9 mouse cellular contexts compared by ENCODE assay signal in the genomic region with DNA sequence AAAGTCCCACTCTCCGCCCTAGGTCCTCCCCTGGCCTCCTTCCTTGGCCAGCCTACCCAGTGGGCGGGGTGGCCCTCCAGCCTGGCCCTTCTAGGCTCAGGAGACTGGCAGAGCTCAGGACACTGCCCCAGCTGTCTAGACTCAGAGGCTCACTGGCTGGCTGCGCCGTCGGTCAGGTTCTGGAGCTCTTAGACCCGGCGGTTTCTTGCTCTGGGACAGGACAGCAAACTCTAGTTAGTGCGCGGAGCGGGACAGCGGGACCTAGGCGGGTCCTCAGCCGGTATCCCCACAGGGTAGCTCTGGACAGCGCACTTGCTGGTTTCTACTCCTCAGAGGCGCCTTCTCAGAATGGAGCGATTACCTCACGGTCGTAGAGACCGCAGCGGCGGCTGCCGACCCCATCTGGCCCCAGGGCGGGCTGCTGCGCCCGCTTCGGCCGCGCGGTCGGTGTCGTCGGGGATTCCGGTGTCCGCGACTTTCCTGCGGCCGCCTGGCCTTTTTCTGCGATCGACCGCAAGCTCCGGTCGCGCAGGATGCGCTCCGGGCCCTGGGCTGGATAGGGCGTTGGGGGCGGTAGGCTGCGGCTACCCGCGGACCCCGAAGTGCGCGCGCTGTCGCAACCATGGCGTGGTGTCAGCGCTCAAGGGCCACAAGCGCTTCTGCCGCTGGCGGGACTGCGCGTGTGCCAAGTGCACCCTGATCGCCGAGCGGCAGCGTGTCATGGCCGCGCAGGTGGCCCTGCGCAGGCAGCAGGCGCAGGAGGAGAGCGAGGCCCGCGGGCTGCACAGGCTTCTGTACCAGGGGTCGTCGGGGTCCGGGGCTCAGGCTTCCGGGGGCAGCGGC. TPM values are rescaled to one million over a fixed set of nuclear protein-coding genes. Genes with fewer than 3 reads are reported as not detected.
DNase-seq lines count a peak whose midpoint lies in the region; ATAC-seq and TF ChIP-seq lines count a peak whose summit lies in the region.
"Had no signal": no experiment of that assay in that cellular context is flagged by ENCODE, and none has a peak within 500 bp of the region (broad histone marks: within the 10 kb centered on the region; RNA-seq: fewer than 3 reads in every experiment).

No protein-coding gene starts in this region.

- peak; percentile 27 for DNase-seq in gastrocnemius, adult 2 months
- DNase-seq in gastrocnemius, postnatal 36 days = no peak
- DNase-seq in ES-E14 (ENCODE audit: low read depth, low spot score) = peak; percentile 21
- peak; percentile 26 for DNase-seq in hindbrain, embryonic 14.5 days (ENCODE audit: low spot score)
- no peak for DNase-seq in layer of hippocampus, adult 8-10 months (ENCODE audit: low spot score in 2 of 2)

- peak overlapping the region; percentile 56 for H3K9ac ChIP-seq in ES-E14 (ENCODE audit: insufficient read depth, low read depth, low read length, poor library complexity, severe bottlenecking)
- H3K9ac ChIP-seq in hindbrain, embryonic 14.5 days = peak overlapping the region; percentile 53
- H3K9ac ChIP-seq in limb, embryonic 15.5 days = 0 out of 2 replicates have a peak overlapping the region, but pooled peaks have one; percentile 20
- H3K9ac ChIP-seq in neural tube, embryonic 14.5 days (replicated peaks; ENCODE audit: low read depth, low read length) = peak overlapping the region; percentile 57

- under 1% methylated on average over 77 of the region's 78 CpGs for WGBS in hindbrain, embryonic 14.5 days
- under 1% methylated on average over 78 of the region's 78 CpGs for WGBS in limb, embryonic 15.5 days
- 2% methylated on average over 76 of the region's 78 CpGs for WGBS in neural tube, embryonic 14.5 days

- H3K4me2 ChIP-seq in hindbrain, embryonic 14.5 days (replicated peaks) = peak overlapping the region; percentile 89
- peak overlapping the region; percentile 90 for H3K4me2 ChIP-seq in limb, embryonic 15.5 days
- peak overlapping the region; percentile 78 for H3K4me2 ChIP-seq in neural tube, embryonic 14.5 days (ENCODE audit: low read depth, low read length)

- no peaks in the 10 kb centered on the region for H3K4me1 ChIP-seq in ES-E14 (ENCODE audit: control insufficient read depth in 2 of 2, insufficient read depth in 2 of 2, low read length in 2 of 2, poor library complexity in 1 of 2)
- H3K4me1 ChIP-seq in embryonic fibroblast, embryonic 13.5 days (ENCODE audit: control insufficient read depth, insufficient read depth, low read length) = no peaks in the 10 kb centered on the region
- H3K4me1 ChIP-seq in hindbrain, embryonic 14.5 days (replicated peaks; ENCODE audit: control insufficient read depth, insufficient read depth, low read length) = 0 out of 2 replicates have a peak, but pooled peaks cover 3% of the 10 kb centered on the region
- peaks cover 10% of the 10 kb centered on the region for H3K4me1 ChIP-seq in limb, embryonic 15.5 days
- no peaks in the 10 kb centered on the region for H3K4me1 ChIP-seq in neural tube, embryonic 14.5 days (ENCODE audit: control insufficient read depth, insufficient read depth, low read length)

- TF ChIP-seq POLR2A in embryonic fibroblast, embryonic 13.5 days (IDR thresholded peaks at IDR 0.05; ENCODE audit: low read depth, low read length) = no peak

- no peaks in the 10 kb centered on the region for H3K9me3 ChIP-seq in ES-E14 (ENCODE audit: control insufficient read depth, insufficient read depth, low read depth, low read length)
- no peaks in the 10 kb centered on the region for H3K9me3 ChIP-seq in hindbrain, embryonic 14.5 days (ENCODE audit: control insufficient read depth, low read length)
- H3K9me3 ChIP-seq in limb, embryonic 15.5 days = no peaks in the 10 kb centered on the region
- H3K9me3 ChIP-seq in neural tube, embryonic 14.5 days (ENCODE audit: control insufficient read depth, low read length) = no peaks in the 10 kb centered on the region

- no peak for TF ChIP-seq CTCF in gastrocnemius, adult 2 months (IDR thresholded peaks at IDR 0.05)
- TF ChIP-seq CTCF in embryonic fibroblast, embryonic 13.5 days (IDR thresholded peaks at IDR 0.05; ENCODE audit: borderline replicate concordance, insufficient read depth, low read length) = no peak

- H3K27me3 ChIP-seq in hindbrain, embryonic 14.5 days (ENCODE audit: control insufficient read depth, insufficient read depth, low read length) = peaks cover 42% of the 10 kb centered on the region
- peaks cover 46% of the 10 kb centered on the region for H3K27me3 ChIP-seq in limb, embryonic 15.5 days
- H3K27me3 ChIP-seq in neural tube, embryonic 14.5 days (ENCODE audit: control insufficient read depth, insufficient read depth, low read length) = peaks cover 22% of the 10 kb centered on the region

- H3K4me3 ChIP-seq in gastrocnemius, adult 2 months = peak overlapping the region; percentile 43
- H3K4me3 ChIP-seq in ES-E14 (ENCODE audit: insufficient read depth in 1 of 2, low read depth in 1 of 2, low read length in 2 of 2, poor library complexity in 1 of 2, severe bottlenecking in 1 of 2) = peak overlapping the region; percentile 67 to 73
- peak overlapping the region; percentile 34 for H3K4me3 ChIP-seq in embryonic fibroblast, embryonic 13.5 days (ENCODE audit: insufficient read depth, low read length)
- peak overlapping the region; percentile 66 for H3K4me3 ChIP-seq in hindbrain, embryonic 14.5 days (replicated peaks; ENCODE audit: low read length)
- H3K4me3 ChIP-seq in limb, embryonic 15.5 days = peak overlapping the region; percentile 48
- peak overlapping the region; percentile 54 for H3K4me3 ChIP-seq in neural tube, embryonic 14.5 days (ENCODE audit: low read depth, low read length)

- no peaks in the 10 kb centered on the region for H3K36me3 ChIP-seq in ES-E14 (ENCODE audit: control insufficient read depth, insufficient read depth, low read length, poor library complexity, severe bottlenecking)
- H3K36me3 ChIP-seq in hindbrain, embryonic 14.5 days (replicated peaks; ENCODE audit: control insufficient read depth, insufficient read depth) = no peaks in the 10 kb centered on the region
- no peaks in the 10 kb centered on the region for H3K36me3 ChIP-seq in limb, embryonic 15.5 days
- no peaks in the 10 kb centered on the region for H3K36me3 ChIP-seq in neural tube, embryonic 14.5 days (ENCODE audit: control insufficient read depth, insufficient read depth, low read length)
- H3K36me3 ChIP-seq: G1E had no signal

- peak; percentile 74 for ATAC-seq in hindbrain, embryonic 14.5 days (ENCODE audit: low FRiP score)
- peak; percentile 71 for ATAC-seq in limb, embryonic 15.5 days (ENCODE audit: insufficient number of reproducible peaks, low FRiP score, low TSS enrichment, low read depth)
- ATAC-seq in neural tube, embryonic 14.5 days (ENCODE audit: low read depth) = peak; percentile 78

- intact Hi-C loops in gastrocnemius, adult 2 months (cut with DNase I) = no loop called here
- intact Hi-C loops in gastrocnemius, postnatal 36 days (cut with DNase I) = no loop called here

- in situ Hi-C loops in ES-E14 (cut with MboI; ENCODE audit: low sequenced_read_pairs in 2 of 2, unreplicated experiment in 2 of 2) = no loop called here

- no peak overlapping the region for H3K27ac ChIP-seq in gastrocnemius, adult 2 months
- H3K27ac ChIP-seq in ES-E14 (ENCODE audit: insufficient read depth, low read depth, low read length, poor library complexity, severe bottlenecking) = no peak overlapping the region
- H3K27ac ChIP-seq in embryonic fibroblast, embryonic 13.5 days (ENCODE audit: insufficient read depth, low read length) = no peak overlapping the region
- no peak overlapping the region for H3K27ac ChIP-seq in hindbrain, embryonic 14.5 days
- H3K27ac ChIP-seq in limb, embryonic 15.5 days = no peak overlapping the region
- no peak overlapping the region for H3K27ac ChIP-seq in neural tube, embryonic 14.5 days (ENCODE audit: low read depth, low read length)

TF ChIP-seq in ES-E14, 5 proteins besides CTCF, POLR2A, EP300 and RAD21:
- no peak for TF ChIP-seq ZC3H11A (IDR thresholded peaks at IDR 0.05; ENCODE audit: borderline replicate concordance, low read depth, low read length)
- TF ChIP-seq MAFK (IDR thresholded peaks at IDR 0.05; ENCODE audit: insufficient read depth, low read depth, low read length) = no peak
- TF ChIP-seq HCFC1 (IDR thresholded peaks at IDR 0.05; ENCODE audit: borderline replicate concordance, insufficient read depth, low read length) = no peak
- no peak for TF ChIP-seq CHD2 (IDR thresholded peaks at IDR 0.05; ENCODE audit: low read depth, low read length)
- no peak for TF ChIP-seq ZNF384 (IDR thresholded peaks at IDR 0.05; ENCODE audit: low read depth, low read length)
TF ChIP-seq in ES-E14: peak in this region for 0.

RNA-seq across cellular contexts. Expression of a gene that starts 8.9 kb away (rescaled TPM):
- not detected for total RNA-seq in gastrocnemius, adult 2 months (2021)
- total RNA-seq in gastrocnemius, postnatal 36 days (2021) = not detected
- 0.13 and 0.32 TPM in 2 replicates for total RNA-seq in ES-E14 (2012; rRNA removed)
- not detected in 2 replicates for polyA plus RNA-seq in embryonic fibroblast, embryonic 13.5 days (2011; ENCODE audit: insufficient read length, low read depth, missing spikeins)
- 0.35 and 0.52 TPM in 2 replicates for polyA plus RNA-seq in hindbrain, embryonic 14.5 days (2014; fragmentation: Nextera tagmentation; extraction: Ambion mirVana)
- polyA plus RNA-seq in limb, embryonic 15.5 days (2015; fragmentation: Nextera tagmentation; extraction: Ambion mirVana) = 0.10 and 0.12 TPM in 2 replicates
- 0.28 and 0.31 TPM in 2 replicates for polyA plus RNA-seq in neural tube, embryonic 14.5 days (2014; fragmentation: Nextera tagmentation; extraction: Ambion mirVana)
- under 1 TPM; 0.14 to 0.24 (median 0.19) TPM for total RNA-seq in layer of hippocampus, adult 8-10 months (2022)
- polyA plus RNA-seq: G1E had no signal

Comparison
In these comparisons a context has a peak if more than half of its experiments do, and no peak if none do; other contexts are left out.
1. DNase-seq: peak in gastrocnemius, adult 2 months (single experiment), ES-E14 (single experiment) and hindbrain, embryonic 14.5 days (single experiment); none in gastrocnemius, postnatal 36 days (0 of 2) and layer of hippocampus, adult 8-10 months (0 of 2).
2. Peak in every context shown above with its lines, with median percentiles within 50 percentile points of each other: H3K4me3 ChIP-seq, H3K9ac ChIP-seq, ATAC-seq and H3K4me2 ChIP-seq.